Mouse (Mus musculus): ENCODE results near the gene Clpp. TPM values are rescaled to one million over a fixed set of nuclear protein-coding genes. Genes with fewer than 3 reads are reported as not detected.

Gene Clpp
- 164 and 177 TPM in 2 replicates for polyA plus RNA-seq (2015; fragmentation: Nextera tagmentation; extraction: Ambion mirVana)

GRCm38 (mm10) chr17:56990115-56990746, at the start of gene Clpp:
Clpp (plus strand) TSS chr17:56990305.
- peak; percentile 96 for ATAC-seq (ENCODE audit: low FRiP score)
- H3K4me1 ChIP-seq: peaks cover 22% of the 10 kb centered on the region
- H3K9me3 ChIP-seq (replicated peaks): no peaks in the 10 kb centered on the region
- no peaks in the 10 kb centered on the region for H3K27me3 ChIP-seq (replicated peaks)
- H3K27ac ChIP-seq (replicated peaks): peak within 1 kb of the TSS; percentile 86
- peak within 1 kb of the TSS; percentile 81 for H3K4me2 ChIP-seq
- peaks cover 29% of the 10 kb centered on the region for H3K36me3 ChIP-seq
- peak within 1 kb of the TSS; percentile 91 for H3K4me3 ChIP-seq (replicated peaks)
- WGBS: under 1% methylated on average over 52 of the region's 52 CpGs
- peak within 1 kb of the TSS; percentile 89 for H3K9ac ChIP-seq (replicated peaks)

GRCm38 (mm10) chr17:56950915-56951314, 39.2 kb upstream of the Clpp start:
- no peak overlapping the region for H3K9ac ChIP-seq (replicated peaks)
- H3K27ac ChIP-seq (replicated peaks): no peak overlapping the region
- 19% methylated on average over 3 of the region's 3 CpGs for WGBS
- H3K4me1 ChIP-seq: no peaks in the 10 kb centered on the region
- H3K9me3 ChIP-seq (replicated peaks): no peaks in the 10 kb centered on the region
- no peak overlapping the region for H3K4me2 ChIP-seq
- H3K36me3 ChIP-seq: no peaks in the 10 kb centered on the region
- peaks cover 2% of the 10 kb centered on the region; the same call in 1 of the 2 replicates for H3K27me3 ChIP-seq (replicated peaks)
- no peak for ATAC-seq (ENCODE audit: low FRiP score)
- no peak overlapping the region for H3K4me3 ChIP-seq (replicated peaks)

- no peaks in the 10 kb centered on the region for H3K4me1 ChIP-seq
- H3K27ac ChIP-seq (replicated peaks): no peak overlapping the region
- no peak overlapping the region for H3K4me2 ChIP-seq
- H3K27me3 ChIP-seq (replicated peaks): peaks cover 2% of the 10 kb centered on the region; the same call in 1 of the 2 replicates
- H3K36me3 ChIP-seq: no peaks in the 10 kb centered on the region
- WGBS: 91% methylated on average over 1 of the region's 1 CpGs
- H3K4me3 ChIP-seq (replicated peaks): no peak overlapping the region
- H3K9me3 ChIP-seq (replicated peaks): no peaks in the 10 kb centered on the region
- no peak overlapping the region for H3K9ac ChIP-seq (replicated peaks)
- no peak for ATAC-seq (ENCODE audit: low FRiP score)
These were observed 37.5 kb upstream of the Clpp start for GRCm38 (mm10) chr17:56952639-56953038.

GRCm38 (mm10) chr17:56954871-56955270, 35.2 kb upstream of the Clpp start:
- H3K4me2 ChIP-seq: no peak overlapping the region
- H3K4me1 ChIP-seq: no peaks in the 10 kb centered on the region
- H3K27me3 ChIP-seq (replicated peaks): peaks cover 2% of the 10 kb centered on the region; the same call in 1 of the 2 replicates
- no peaks in the 10 kb centered on the region for H3K36me3 ChIP-seq
- no peak for ATAC-seq (ENCODE audit: low FRiP score)
- H3K4me3 ChIP-seq (replicated peaks): no peak overlapping the region
- H3K27ac ChIP-seq (replicated peaks): no peak overlapping the region
- no peak overlapping the region for H3K9ac ChIP-seq (replicated peaks)
- no peaks in the 10 kb centered on the region for H3K9me3 ChIP-seq (replicated peaks)
- 87% methylated on average over 7 of the region's 7 CpGs for WGBS

- no peak overlapping the region for H3K27ac ChIP-seq (replicated peaks)
- no peak overlapping the region for H3K4me2 ChIP-seq
- WGBS: 35% methylated on average over 11 of the region's 11 CpGs
- no peak for ATAC-seq (ENCODE audit: low FRiP score)
- no peak overlapping the region for H3K4me3 ChIP-seq (replicated peaks)
- H3K4me1 ChIP-seq: no peaks in the 10 kb centered on the region
- no peak overlapping the region for H3K9ac ChIP-seq (replicated peaks)
- H3K36me3 ChIP-seq: no peaks in the 10 kb centered on the region
- no peaks in the 10 kb centered on the region for H3K9me3 ChIP-seq (replicated peaks)
- peaks cover 2% of the 10 kb centered on the region; the same call in 1 of the 2 replicates for H3K27me3 ChIP-seq (replicated peaks)
These were observed 32.2 kb upstream of the Clpp start for GRCm38 (mm10) chr17:56957763-56958429.

GRCm38 (mm10) chr17:56958667-56959066, 31.4 kb upstream of the Clpp start:
- WGBS: 86% methylated on average over 4 of the region's 4 CpGs
- Histone ChIP-seq H3K9me3 (replicated peaks) (no peaks in the 10 kb centered on the region), H3K4me2 (no peak overlapping the region), H3K4me3 (replicated peaks) (no peak overlapping the region), H3K27ac (replicated peaks) (no peak overlapping the region), H3K27me3 (replicated peaks) (0 out of 2 replicates have a peak, but pooled peaks cover 2% of the 10 kb centered on the region), H3K9ac (replicated peaks) (no peak overlapping the region), H3K36me3 (no peaks in the 10 kb centered on the region), H3K4me1 (no peaks in the 10 kb centered on the region)
- ATAC-seq (ENCODE audit: low FRiP score): no peak

GRCm38 (mm10) chr17:56961880-56962279, 28.2 kb upstream of the Clpp start:
- no peaks in the 10 kb centered on the region for H3K9me3 ChIP-seq (replicated peaks)
- no peaks in the 10 kb centered on the region for H3K36me3 ChIP-seq
- H3K9ac ChIP-seq (replicated peaks): no peak overlapping the region
- no peaks in the 10 kb centered on the region for H3K27me3 ChIP-seq (replicated peaks)
- WGBS: 95% methylated on average over 4 of the region's 4 CpGs
- no peaks in the 10 kb centered on the region for H3K4me1 ChIP-seq
- no peak overlapping the region for H3K4me2 ChIP-seq
- ATAC-seq (ENCODE audit: low FRiP score): no peak
- no peak overlapping the region for H3K4me3 ChIP-seq (replicated peaks)
- H3K27ac ChIP-seq (replicated peaks): no peak overlapping the region

- no peaks in the 10 kb centered on the region for H3K4me1 ChIP-seq
- no peaks in the 10 kb centered on the region for H3K9me3 ChIP-seq (replicated peaks)
- no peak overlapping the region for H3K4me2 ChIP-seq
- H3K9ac ChIP-seq (replicated peaks): no peak overlapping the region
- no peaks in the 10 kb centered on the region for H3K27me3 ChIP-seq (replicated peaks)
- no peak overlapping the region for H3K4me3 ChIP-seq (replicated peaks)
- H3K27ac ChIP-seq (replicated peaks): no peak overlapping the region
- WGBS: 89% methylated on average over 5 of the region's 5 CpGs
- no peak for ATAC-seq (ENCODE audit: low FRiP score)
- no peaks in the 10 kb centered on the region for H3K36me3 ChIP-seq
These were observed 27.3 kb upstream of the Clpp start for GRCm38 (mm10) chr17:56962642-56963405.

- 85% methylated on average over 6 of the region's 6 CpGs for WGBS
- Histone ChIP-seq H3K4me3 (replicated peaks) (no peak overlapping the region), H3K27ac (replicated peaks) (no peak overlapping the region), H3K9ac (replicated peaks) (no peak overlapping the region), H3K36me3 (no peaks in the 10 kb centered on the region), H3K4me1 (no peaks in the 10 kb centered on the region), H3K4me2 (no peak overlapping the region), H3K9me3 (replicated peaks) (no peaks in the 10 kb centered on the region), H3K27me3 (replicated peaks) (no peaks in the 10 kb centered on the region)
- ATAC-seq (ENCODE audit: low FRiP score): no peak
These were observed 26.5 kb upstream of the Clpp start for GRCm38 (mm10) chr17:56963646-56964045.

- Histone ChIP-seq H3K4me2 (no peak overlapping the region), H3K9ac (replicated peaks) (no peak overlapping the region), H3K27me3 (replicated peaks) (no peaks in the 10 kb centered on the region), H3K4me1 (no peaks in the 10 kb centered on the region), H3K9me3 (replicated peaks) (no peaks in the 10 kb centered on the region), H3K27ac (replicated peaks) (no peak overlapping the region), H3K4me3 (replicated peaks) (no peak overlapping the region), H3K36me3 (no peaks in the 10 kb centered on the region)
- ATAC-seq (ENCODE audit: low FRiP score): no peak
- 65% methylated on average over 3 of the region's 3 CpGs for WGBS
These were observed 20.8 kb upstream of the Clpp start for GRCm38 (mm10) chr17:56969321-56969720.

- Histone ChIP-seq H3K27ac (replicated peaks) (no peak overlapping the region), H3K27me3 (replicated peaks) (no peaks in the 10 kb centered on the region), H3K4me2 (no peak overlapping the region), H3K9ac (replicated peaks) (no peak overlapping the region), H3K4me1 (no peaks in the 10 kb centered on the region), H3K9me3 (replicated peaks) (no peaks in the 10 kb centered on the region), H3K4me3 (replicated peaks) (no peak overlapping the region), H3K36me3 (no peaks in the 10 kb centered on the region)
- ATAC-seq (ENCODE audit: low FRiP score): no peak
- WGBS: 73% methylated on average over 5 of the region's 5 CpGs
These were observed 20.0 kb upstream of the Clpp start for GRCm38 (mm10) chr17:56970081-56970480.
